Mouse (Mus musculus): ENCODE data around the gene Por. TPM values are rescaled to one million over a fixed set of nuclear protein-coding genes. Genes with fewer than 3 reads are reported as not detected.

The Por gene
- polyA plus RNA-seq, 1 experiment = 140 TPM

- no peak for DNase-seq (ENCODE audit: low spot score)
These were observed 32.4 kb downstream of the Por start for GRCm38 (mm10) chr5:135702190-135702589.

DNA sequence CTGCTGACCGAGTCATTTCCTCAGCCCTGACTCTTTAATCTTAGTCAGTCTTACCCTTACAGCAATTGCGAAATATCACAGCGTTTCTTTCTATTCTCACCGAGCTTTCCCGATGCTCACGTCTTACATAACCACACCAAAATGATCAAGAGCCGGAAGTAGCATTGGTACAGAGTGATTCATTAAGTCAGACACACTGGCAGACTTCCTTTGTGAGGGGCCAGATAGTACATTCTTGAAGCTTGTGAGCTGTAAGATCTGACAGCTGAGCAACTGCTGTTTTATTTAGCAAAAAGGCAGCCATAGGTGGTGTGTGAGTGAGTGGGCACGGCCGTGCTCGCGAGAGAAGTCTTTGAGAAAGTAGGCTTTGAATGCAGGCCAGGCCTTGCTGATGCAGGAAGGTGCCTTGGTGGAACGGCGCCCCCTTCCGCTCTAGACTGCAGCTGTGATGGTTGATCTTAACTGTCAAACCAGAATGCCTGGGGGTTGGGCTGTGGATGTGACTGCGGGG is 32.9 kb downstream of the Por start:
- no peak for DNase-seq (ENCODE audit: low spot score)

DNA sequence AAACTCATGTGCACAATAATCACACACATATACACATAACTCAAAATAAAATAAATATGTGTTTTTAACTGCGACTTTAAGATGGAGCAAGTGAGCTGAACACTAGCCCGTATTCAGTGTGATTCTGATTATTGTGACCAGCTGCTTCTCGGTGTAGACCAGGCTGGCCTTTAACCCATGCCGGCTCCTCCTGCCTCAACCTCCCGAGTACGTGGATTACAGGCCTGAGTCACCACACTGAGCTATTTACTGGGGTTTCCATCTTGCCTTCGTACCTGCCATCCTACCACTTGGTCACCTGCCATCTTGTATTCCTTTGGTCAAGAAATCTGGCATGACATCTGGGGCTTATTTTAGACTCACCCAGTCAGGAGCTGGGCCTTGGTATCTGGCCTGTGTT is 33.6 kb downstream of the Por start:
- DNase-seq (ENCODE audit: low spot score) = no peak

GRCm38 (mm10) chr5:135705383-135705782 is 35.5 kb downstream of the Por start:
- DNase-seq (ENCODE audit: low spot score) = no peak

- no peak for DNase-seq (ENCODE audit: low spot score)
These were observed 37.2 kb downstream of the Por start for GRCm38 (mm10) chr5:135707039-135707438.

DNA sequence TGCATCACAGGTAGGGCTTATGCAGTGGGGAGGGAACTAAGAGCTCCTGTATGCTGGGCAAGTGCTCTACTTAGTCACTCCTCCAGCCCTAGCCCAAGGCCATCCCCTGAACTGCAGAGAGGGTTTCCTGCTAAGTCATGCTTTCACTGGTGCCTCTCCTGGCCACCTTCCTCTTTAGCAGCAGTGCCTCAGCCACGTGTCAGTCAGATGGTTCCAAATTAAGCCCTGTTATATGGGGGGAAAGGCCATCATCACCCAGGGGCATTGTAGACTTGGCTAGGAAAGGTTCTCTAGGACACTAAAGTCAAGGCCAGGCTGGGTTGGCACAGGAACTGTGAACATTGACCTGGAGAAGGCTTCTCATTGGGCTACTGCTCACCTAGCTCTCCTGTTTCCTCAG is 38.0 kb downstream of the Por start:
- no peak for DNase-seq (ENCODE audit: low spot score)

GRCm38 (mm10) chr5:135709716-135710115 is 39.9 kb downstream of the Por start:
- no peak for DNase-seq (ENCODE audit: low spot score)

GRCm38 (mm10) chr5:135710599-135711214 is 40.9 kb downstream of the Por start:
- no peak for DNase-seq (ENCODE audit: low spot score)

DNA sequence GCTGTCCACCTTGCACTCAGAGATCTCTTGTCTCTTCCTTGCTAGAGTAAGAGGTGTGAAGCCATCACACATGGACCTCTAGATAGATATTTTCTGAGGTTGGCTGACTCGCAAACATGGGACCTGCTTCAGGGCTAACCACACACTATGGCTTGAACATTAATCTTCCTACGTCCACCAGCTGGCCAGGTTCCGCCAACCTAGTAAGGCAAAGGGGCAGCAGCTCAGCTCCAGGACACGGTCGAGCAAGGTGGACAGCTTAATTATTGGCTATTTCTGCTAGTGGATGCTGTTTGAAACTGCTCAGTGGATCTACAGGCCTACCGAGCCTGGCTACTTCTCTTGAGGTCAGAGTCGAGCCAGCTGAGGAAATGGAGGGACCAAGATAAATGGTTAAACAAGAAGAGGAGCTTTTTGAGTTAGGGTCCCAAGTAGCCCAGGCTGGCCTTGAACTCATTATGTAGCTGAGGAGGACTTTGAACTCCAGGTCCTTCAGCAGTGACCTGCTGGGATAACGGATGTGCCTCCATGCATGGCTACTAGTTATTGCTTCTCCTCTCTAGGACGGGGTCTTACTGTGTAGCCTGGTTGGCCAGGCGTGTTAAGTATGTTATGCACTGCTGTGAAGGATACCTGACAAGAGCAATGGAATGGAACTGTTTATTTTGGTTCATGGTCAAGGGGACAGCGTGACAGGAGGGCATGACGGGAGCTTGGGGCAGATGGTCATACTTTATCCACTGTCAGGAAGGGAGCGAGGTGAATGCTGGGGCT is 41.9 kb downstream of the Por start:
- DNase-seq (ENCODE audit: low spot score) = no peak

- DNase-seq (ENCODE audit: low spot score) = no peak
These were observed 43.0 kb downstream of the Por start for GRCm38 (mm10) chr5:135712803-135713202.

DNA sequence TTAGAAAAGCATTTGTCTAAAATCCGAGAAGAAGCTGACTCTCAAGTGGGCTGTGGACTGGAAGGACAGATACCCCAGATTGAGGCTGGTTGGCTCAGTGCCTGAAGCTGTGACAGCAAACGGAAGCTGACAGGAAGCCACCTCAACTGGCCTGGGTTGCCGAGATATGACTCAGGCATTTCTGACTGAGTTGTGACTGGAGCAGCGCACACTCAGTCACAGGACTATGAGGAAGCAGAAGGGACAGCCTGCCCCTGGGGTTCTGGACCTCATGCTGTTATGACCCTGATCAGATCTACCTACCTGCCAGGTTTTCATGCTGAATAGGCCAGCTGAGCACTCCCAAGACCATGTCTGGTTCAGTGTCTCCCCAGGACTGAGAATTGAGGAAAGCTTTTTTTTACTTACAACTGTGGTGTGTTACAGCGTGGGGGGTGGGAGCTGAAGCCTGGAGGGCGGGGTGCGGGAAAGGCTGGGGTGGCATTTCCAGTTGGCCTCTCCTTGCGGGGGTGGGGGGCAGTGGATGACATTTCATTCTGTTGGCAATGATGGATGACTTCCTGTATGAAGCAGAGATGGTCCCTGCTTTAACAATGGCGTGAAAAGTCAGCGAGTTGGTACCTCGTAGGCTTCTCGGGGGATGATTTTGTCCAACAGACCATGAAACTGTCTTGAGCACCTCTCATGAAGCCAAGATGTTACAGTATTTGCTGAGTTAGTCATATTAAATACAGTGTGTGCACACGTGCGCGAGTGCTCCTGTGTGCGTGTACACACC is 43.8 kb downstream of the Por start:
- DNase-seq (ENCODE audit: low spot score) = no peak

DNA sequence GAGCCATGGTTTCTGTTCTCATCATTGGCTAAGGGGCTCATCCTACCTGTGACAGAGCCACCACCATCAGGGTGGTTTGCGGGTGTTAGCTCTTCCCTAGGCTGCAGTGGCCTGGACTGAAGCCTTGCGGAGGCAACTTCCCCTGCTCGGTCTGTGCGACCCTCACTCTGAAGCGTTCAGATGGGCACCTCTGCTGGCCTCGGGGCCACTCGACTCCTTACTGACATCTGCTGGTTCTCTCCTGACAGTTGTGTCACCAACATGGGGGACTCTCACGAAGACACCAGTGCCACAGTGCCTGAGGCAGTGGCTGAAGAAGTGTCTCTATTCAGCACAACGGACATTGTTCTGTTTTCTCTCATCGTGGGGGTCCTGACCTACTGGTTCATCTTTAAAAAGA is 45.8 kb downstream of the Por start:
- no peak for DNase-seq (ENCODE audit: low spot score)

- no peak for DNase-seq (ENCODE audit: low spot score)
These were observed 49.8 kb downstream of the Por start for GRCm38 (mm10) chr5:135719586-135720120.

GRCm38 (mm10) chr5:135720121-135720520 is 50.3 kb downstream of the Por start:
- no peak for DNase-seq (ENCODE audit: low spot score)

DNA sequence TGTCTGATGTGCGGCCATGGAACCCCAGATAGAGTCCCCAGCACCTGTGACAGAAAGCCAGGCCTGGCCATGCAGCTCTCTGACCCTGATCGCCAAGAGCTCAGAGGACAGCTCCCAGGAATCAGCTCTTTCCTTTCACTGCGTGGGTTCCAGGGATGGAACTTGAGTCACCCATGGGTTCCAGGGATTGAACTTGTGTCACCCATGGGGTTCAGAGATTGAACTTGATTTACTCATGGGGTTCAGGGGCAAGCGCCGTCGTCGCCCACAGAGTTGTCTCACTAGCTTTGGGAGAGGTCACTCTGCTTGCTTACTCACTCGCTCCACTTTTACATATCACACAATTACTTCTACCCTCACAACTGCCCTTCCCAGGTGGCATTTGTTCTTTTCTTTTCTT is 51.2 kb downstream of the Por start:
- no peak for DNase-seq (ENCODE audit: low spot score)

DNA sequence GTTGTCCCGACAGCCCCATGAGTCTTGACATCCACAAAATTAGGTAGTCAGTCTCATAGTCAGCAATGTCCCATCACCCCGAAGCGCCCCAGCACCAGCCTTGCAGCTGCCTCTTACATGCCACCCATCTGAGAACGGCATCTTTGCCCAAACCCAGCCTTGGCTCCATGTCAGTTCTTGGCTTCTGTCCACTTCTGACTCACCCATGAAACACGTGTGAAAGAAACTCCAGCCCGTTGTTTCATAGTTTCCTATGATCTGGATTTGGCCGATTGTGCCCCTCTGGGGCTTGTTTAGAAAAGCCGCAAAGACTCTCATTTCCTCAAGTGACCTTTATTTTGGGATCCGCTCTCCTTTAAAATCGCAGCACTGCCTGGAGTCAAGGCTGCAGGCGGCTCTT is 52.3 kb downstream of the Por start:
- no peak for DNase-seq (ENCODE audit: low spot score)

- no peak for DNase-seq (ENCODE audit: low spot score)
These were observed 53.4 kb downstream of the Por start for GRCm38 (mm10) chr5:135723165-135723751.

- no peak for DNase-seq (ENCODE audit: low spot score)
These were observed 54.9 kb downstream of the Por start for GRCm38 (mm10) chr5:135724536-135725322.

- DNase-seq (ENCODE audit: low spot score) = no peak
These were observed 55.6 kb downstream of the Por start for GRCm38 (mm10) chr5:135725391-135725841.

- DNase-seq (ENCODE audit: low spot score) = no peak
These were observed 56.2 kb downstream of the Por start for GRCm38 (mm10) chr5:135725991-135726390.

Data from urinary bladder, adult 2 months (tissue).